Mouse (Mus musculus) inflammation-experienced regulatory T-cells (primary cell): ENCODE results near the gene Sars2. TPM values are rescaled to one million over a fixed set of nuclear protein-coding genes. Genes with fewer than 3 reads are reported as not detected.

Experiments used
- polyA plus RNA-seq, 2 experiments: library from polyadenylated mRNA; unstranded; fragments of 100-300 nt; shearing (Covaris generic); gene quantifications; one replicate each; pipeline ENCODE4 v1.2.1; 2017

The Sars2 gene
- polyA plus RNA-seq = 10 to 100 TPM; 17.3 to 28.8 TPM

GRCm38 (mm10) chr7:28741709-28742438 is at the start of gene Sars2, which contains the start of gene Mrps12:
TSS of gene Sars2 (plus strand) at chr7:28741992.
TSS of gene Mrps12 (minus strand) at chr7:28741820.

GRCm38 (mm10) chr7:28692545-28693320 is 49.1 kb upstream of the Sars2 start, which contains the start of gene Fbxo27:
TSS of gene Fbxo27 (plus strand) at chr7:28692849.

GRCm38 (mm10) chr7:28716590-28717281 is 25.1 kb upstream of the Sars2 start, which contains the start of gene Fbxo17:
TSS of gene Fbxo17 (plus strand) at chr7:28716804.

DNA sequence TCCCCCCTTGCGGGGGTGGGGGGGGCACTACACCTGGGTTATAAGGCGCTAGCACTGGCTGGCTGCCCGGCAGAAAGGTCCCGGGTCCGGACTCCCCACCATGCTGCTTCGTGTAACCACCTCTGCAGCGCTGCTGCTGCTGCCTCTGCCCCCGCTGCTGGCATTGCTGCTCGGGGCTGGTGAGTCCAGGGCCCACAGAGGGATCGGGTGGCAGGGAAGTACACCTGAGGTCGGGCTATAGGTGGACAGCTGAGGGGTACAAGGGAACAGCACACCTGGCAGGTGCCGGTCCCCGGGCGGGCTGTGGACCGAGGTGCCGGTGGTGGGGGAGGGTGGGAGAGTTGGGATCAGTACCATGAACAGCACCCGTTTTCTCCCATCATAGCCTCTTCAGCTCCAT is 14.3 kb downstream of the Sars2 start, which contains the start of gene Ccer2:
Ccer2 (plus strand) TSS at position 96 of the 400 bp plus-strand sequence.

DNA sequence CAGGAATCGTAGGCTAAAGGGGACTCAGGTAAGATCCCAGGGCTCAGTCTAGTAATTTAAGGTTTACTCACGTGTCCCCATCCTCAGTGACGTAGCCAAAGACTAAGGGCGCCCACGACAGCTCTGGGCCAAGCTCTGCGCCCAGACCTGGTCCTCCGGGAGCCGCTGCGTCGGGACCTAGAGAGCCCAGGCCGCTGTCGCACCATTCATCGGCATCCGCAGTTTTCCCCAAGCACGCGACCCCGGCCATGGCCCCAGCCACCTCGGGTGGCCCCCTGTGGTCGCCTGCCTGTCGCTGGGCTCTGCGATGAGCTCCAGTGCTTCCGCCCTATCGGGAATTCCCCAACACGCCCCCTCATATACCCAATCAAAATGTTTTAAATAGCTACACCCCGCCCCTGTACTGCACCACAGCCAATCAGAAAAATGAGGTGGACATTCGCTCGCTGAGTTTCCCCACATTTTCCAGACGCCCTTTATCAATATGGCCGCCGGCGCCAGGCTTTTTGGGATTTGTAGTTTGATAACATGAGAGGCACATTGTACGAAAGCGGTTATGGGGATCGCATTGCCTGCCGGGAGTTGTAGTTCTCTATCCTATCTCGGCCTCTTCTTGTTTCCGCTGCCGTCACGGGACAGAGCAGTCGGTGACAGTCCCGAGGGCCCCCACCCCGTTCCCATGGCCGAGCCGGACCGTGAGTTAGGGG is 24.5 kb downstream of the Sars2 start, which contains the start of gene Sirt2:
Sirt2 (plus strand) TSS at position 563 of the 707 bp plus-strand sequence.

DNA sequence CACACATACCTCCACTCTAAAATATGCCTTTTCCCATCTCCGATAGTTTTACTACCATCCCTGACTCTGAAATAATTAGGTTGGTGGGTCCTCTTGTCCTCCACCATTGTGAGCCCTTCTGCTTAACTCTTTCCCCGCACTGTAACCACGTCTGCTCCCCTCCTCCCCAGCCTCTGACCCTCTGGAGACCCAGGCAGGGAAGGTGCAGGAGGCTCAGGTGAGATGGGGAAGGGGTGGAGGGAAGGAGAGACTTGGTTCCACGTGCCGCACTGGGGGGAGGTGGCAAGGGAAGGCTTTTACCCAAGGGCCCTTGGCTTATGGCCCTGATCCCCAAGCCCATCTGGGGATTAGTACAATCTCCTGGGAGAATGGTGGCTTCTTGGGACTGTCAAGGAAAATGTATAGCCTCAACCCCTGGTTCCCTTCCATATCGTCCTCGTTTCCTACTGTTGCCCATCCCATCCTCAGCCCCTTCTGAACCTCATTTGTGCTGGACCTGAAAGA is 25.7 kb downstream of the Sars2 start, which contains the start of gene Nfkbib:
Nfkbib (minus strand) TSS at position 51 of the 504 bp plus-strand sequence.

DNA sequence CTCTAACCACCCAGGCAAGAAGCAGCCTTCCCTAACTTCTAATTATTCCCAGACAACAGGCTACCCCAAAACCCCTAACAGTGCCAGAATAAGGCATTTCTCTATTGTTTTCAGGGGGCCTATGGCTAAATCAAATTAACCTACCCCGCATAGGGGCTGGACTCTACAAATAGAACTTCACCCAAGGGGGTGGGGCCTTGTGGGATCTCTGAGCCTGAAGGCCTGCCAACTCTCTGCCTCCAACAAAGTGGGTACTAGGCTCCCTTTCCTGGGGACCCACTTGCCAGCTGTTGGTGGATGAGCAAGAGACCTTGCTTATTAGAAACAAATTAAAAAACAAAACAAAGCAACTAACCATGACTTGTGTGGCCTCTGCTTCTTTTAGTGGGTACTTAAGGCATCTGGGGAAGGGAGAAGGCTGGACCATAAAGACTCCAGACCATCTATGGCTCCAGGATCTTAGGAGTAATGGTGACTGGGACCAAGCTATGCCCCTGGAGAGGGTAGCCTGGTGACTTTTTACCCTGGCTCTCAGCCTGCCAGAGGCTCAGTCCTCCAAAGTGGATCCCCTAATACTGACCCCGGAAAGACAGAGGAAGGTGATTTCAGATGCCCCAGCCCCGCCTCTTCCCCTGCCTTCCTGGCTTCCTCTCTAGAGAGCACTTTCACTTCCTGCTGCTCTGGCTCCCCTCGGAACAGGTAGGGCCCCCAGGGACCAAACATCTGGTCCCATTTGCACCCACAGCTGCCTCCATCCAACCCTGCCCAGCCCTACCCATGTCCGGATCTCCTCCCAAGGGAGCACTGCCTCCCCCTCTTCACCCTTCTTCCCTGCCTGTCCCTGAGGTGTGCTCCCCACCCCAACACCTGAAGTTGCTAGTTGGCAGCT is 46.8 kb downstream of the Sars2 start, which contains the start of gene Rinl:
Rinl (plus strand) TSS at position 663 of the 889 bp plus-strand sequence.

Other genes starting within 250 kb of the Sars2 start
- under 1 TPM in 1 of 2 experiments, not detected in 1; 0.48 TPM for gene Ifnl2, start 231.5 kb upstream of the Sars2 start, polyA plus RNA-seq
- gene Ifnl3, start 219.2 kb upstream of the Sars2 start, polyA plus RNA-seq = under 1 TPM in 1 of 2 experiments, not detected in 1; 0.60 TPM
- not detected for gene Sycn, start 201.1 kb upstream of the Sars2 start, polyA plus RNA-seq
- not detected for gene Nccrp1, start 194.7 kb upstream of the Sars2 start, polyA plus RNA-seq
- 10 to 100 TPM; 23.9 to 30.0 TPM for gene Samd4b, start 143.8 kb upstream of the Sars2 start, polyA plus RNA-seq
- gene Pak4, start 143.8 kb upstream of the Sars2 start, polyA plus RNA-seq = 1 to 10 TPM; 6.3 to 8.7 TPM
- under 1 TPM in 1 of 2 experiments, not detected in 1; 0.28 TPM for gene Acp7, start 110.7 kb upstream of the Sars2 start, polyA plus RNA-seq
- gene Fbxo27, start 49.1 kb upstream of the Sars2 start, polyA plus RNA-seq = 10 to 100 TPM in 1 of 2 experiments, 1 to 10 TPM in 1; 3.2 to 15.0 TPM
- 10 to 100 TPM; 16.2 to 19.2 TPM for gene Fbxo17, start 25.2 kb upstream of the Sars2 start, polyA plus RNA-seq
- 10 to 100 TPM; 78.0 to 82.9 TPM for gene Mrps12, start 172 bp upstream of the Sars2 start, polyA plus RNA-seq
- gene Ccer2, start 14.2 kb downstream of the Sars2 start, polyA plus RNA-seq = not detected
- gene Sirt2, start 24.7 kb downstream of the Sars2 start, polyA plus RNA-seq = 10 to 100 TPM; 86.5 to 91.3 TPM
- gene Nfkbib, start 25.5 kb downstream of the Sars2 start, polyA plus RNA-seq = 10 to 100 TPM; 89.5 to 96.2 TPM
- 100 to 1,000 TPM; 273 to 344 TPM for gene Rinl, start 47.0 kb downstream of the Sars2 start, polyA plus RNA-seq
- gene Hnrnpl, start 66.5 kb downstream of the Sars2 start, polyA plus RNA-seq = 100 to 1,000 TPM; 235 to 257 TPM
- 100 to 1,000 TPM; 196 to 213 TPM for gene Ech1, start 83.2 kb downstream of the Sars2 start, polyA plus RNA-seq
- 10 to 100 TPM; 21.0 to 34.8 TPM for gene Lgals4, start 91.9 kb downstream of the Sars2 start, polyA plus RNA-seq
- gene Lgals7, start 121.9 kb downstream of the Sars2 start, polyA plus RNA-seq = 1 to 10 TPM; 1.7 to 9.7 TPM
- under 1 TPM; 0.11 to 0.15 TPM for gene Capn12, start 139.4 kb downstream of the Sars2 start, polyA plus RNA-seq
- gene Actn4, start 220.3 kb downstream of the Sars2 start, polyA plus RNA-seq = 100 to 1,000 TPM; 248 to 281 TPM
- 100 to 1,000 TPM; 306 to 337 TPM for gene Eif3k, start 239.9 kb downstream of the Sars2 start, polyA plus RNA-seq
- gene Map4k1, start 240.1 kb downstream of the Sars2 start, polyA plus RNA-seq = 100 to 1,000 TPM; 122 to 163 TPM